Mouse (Mus musculus): Measurements from ENCODE around the gene Olfr229. TPM values are rescaled to one million over a fixed set of nuclear protein-coding genes. Genes with fewer than 3 reads are reported as not detected.
"Not testable (repeated sequence)": the region's sequence is repeated elsewhere in the genome, so short reads cannot be mapped to it uniquely, and the experiment has no call there.

Olfr229 gene
- not detected in 2 replicates for polyA plus RNA-seq (2012; rRNA removed)

GRCm38 (mm10) chr9:39907036-39907435, at the start of gene Olfr229:
TSS of gene Olfr229 (plus strand) at chr9:39907336.
- no peak within 1 kb of the TSS for H3K4me3 ChIP-seq (ENCODE audit: insufficient read depth, low read length)
- no peak within 1 kb of the TSS for H3K27ac ChIP-seq (ENCODE audit: insufficient read depth, low read length)
- H3K4me1 ChIP-seq (ENCODE audit: control insufficient read depth, insufficient read depth, low read length), result no peaks in the 10 kb centered on the region
- TF ChIP-seq POLR2A (IDR thresholded peaks at IDR 0.05; ENCODE audit: extremely low read depth, insufficient read depth, low read length) (no peak), CTCF (IDR thresholded peaks at IDR 0.05; ENCODE audit: extremely low read depth, insufficient read depth, low read length) (no peak)

- no peaks in the 10 kb centered on the region for H3K4me1 ChIP-seq (ENCODE audit: control insufficient read depth, insufficient read depth, low read length)
- H3K4me3 ChIP-seq (ENCODE audit: insufficient read depth, low read length), result no peak within 1 kb of the TSS
- TF ChIP-seq POLR2A (IDR thresholded peaks at IDR 0.05; ENCODE audit: extremely low read depth, insufficient read depth, low read length), result no peak
- no peak for TF ChIP-seq CTCF (IDR thresholded peaks at IDR 0.05; ENCODE audit: extremely low read depth, insufficient read depth, low read length)
- no peak within 1 kb of the TSS for H3K27ac ChIP-seq (ENCODE audit: insufficient read depth, low read length)
Measured at GRCm38 (mm10) chr9:39866122-39866521, 41.0 kb upstream of the Olfr229 start, which contains the start of gene Olfr972. TSS of gene Olfr972 (plus strand) at chr9:39866422.

- not testable (repeated sequence) for H3K4me1 ChIP-seq (ENCODE audit: control insufficient read depth, insufficient read depth, low read length); H3K4me3 ChIP-seq (ENCODE audit: insufficient read depth, low read length); H3K27ac ChIP-seq (ENCODE audit: insufficient read depth, low read length)
Measured at GRCm38 (mm10) chr9:39871986-39872385, 35.1 kb upstream of the Olfr229 start.

GRCm38 (mm10) chr9:39877541-39878396, 29.4 kb upstream of the Olfr229 start:
- not testable (repeated sequence) for H3K27ac ChIP-seq (ENCODE audit: insufficient read depth, low read length); H3K4me3 ChIP-seq (ENCODE audit: insufficient read depth, low read length); H3K4me1 ChIP-seq (ENCODE audit: control insufficient read depth, insufficient read depth, low read length)

- H3K4me3 ChIP-seq (ENCODE audit: insufficient read depth, low read length), result no peak overlapping the region
- no peaks in the 10 kb centered on the region for H3K4me1 ChIP-seq (ENCODE audit: control insufficient read depth, insufficient read depth, low read length)
- TF ChIP-seq CTCF (IDR thresholded peaks at IDR 0.05; ENCODE audit: extremely low read depth, insufficient read depth, low read length) (no peak), POLR2A (IDR thresholded peaks at IDR 0.05; ENCODE audit: extremely low read depth, insufficient read depth, low read length) (no peak)
- no peak overlapping the region for H3K27ac ChIP-seq (ENCODE audit: insufficient read depth, low read length)
Measured at GRCm38 (mm10) chr9:39905106-39905505, 2.0 kb upstream of the Olfr229 start.

- Histone ChIP-seq H3K4me1 (ENCODE audit: control insufficient read depth, insufficient read depth, low read length) (no peaks in the 10 kb centered on the region), H3K4me3 (ENCODE audit: insufficient read depth, low read length) (no peak overlapping the region), H3K27ac (ENCODE audit: insufficient read depth, low read length) (no peak overlapping the region)
- TF ChIP-seq POLR2A (IDR thresholded peaks at IDR 0.05; ENCODE audit: extremely low read depth, insufficient read depth, low read length) (no peak), CTCF (IDR thresholded peaks at IDR 0.05; ENCODE audit: extremely low read depth, insufficient read depth, low read length) (no peak)
Measured at GRCm38 (mm10) chr9:39909939-39910338, 2.8 kb downstream of the Olfr229 start.

- H3K4me1 ChIP-seq (ENCODE audit: control insufficient read depth, insufficient read depth, low read length); H3K4me3 ChIP-seq (ENCODE audit: insufficient read depth, low read length); H3K27ac ChIP-seq (ENCODE audit: insufficient read depth, low read length): not testable (repeated sequence)
Measured at GRCm38 (mm10) chr9:39927975-39928836, 21.1 kb downstream of the Olfr229 start.

GRCm38 (mm10) chr9:39928837-39929236, 21.7 kb downstream of the Olfr229 start:
- H3K4me1 ChIP-seq (ENCODE audit: control insufficient read depth, insufficient read depth, low read length); H3K27ac ChIP-seq (ENCODE audit: insufficient read depth, low read length); H3K4me3 ChIP-seq (ENCODE audit: insufficient read depth, low read length): not testable (repeated sequence)

GRCm38 (mm10) chr9:39937201-39937600, 30.1 kb downstream of the Olfr229 start, which contains the start of gene Olfr974:
TSS of gene Olfr974 (plus strand) at chr9:39937501.
- no peak within 1 kb of the TSS for H3K4me3 ChIP-seq (ENCODE audit: insufficient read depth, low read length)
- H3K4me1 ChIP-seq (ENCODE audit: control insufficient read depth, insufficient read depth, low read length), result no peaks in the 10 kb centered on the region
- H3K27ac ChIP-seq (ENCODE audit: insufficient read depth, low read length), result no peak within 1 kb of the TSS
- TF ChIP-seq POLR2A (IDR thresholded peaks at IDR 0.05; ENCODE audit: extremely low read depth, insufficient read depth, low read length) (no peak), CTCF (IDR thresholded peaks at IDR 0.05; ENCODE audit: extremely low read depth, insufficient read depth, low read length) (no peak)

- TF ChIP-seq CTCF (IDR thresholded peaks at IDR 0.05; ENCODE audit: extremely low read depth, insufficient read depth, low read length), result no peak
- TF ChIP-seq POLR2A (IDR thresholded peaks at IDR 0.05; ENCODE audit: extremely low read depth, insufficient read depth, low read length), result no peak
- no peak within 1 kb of the TSS for H3K4me3 ChIP-seq (ENCODE audit: insufficient read depth, low read length)
- no peaks in the 10 kb centered on the region for H3K4me1 ChIP-seq (ENCODE audit: control insufficient read depth, insufficient read depth, low read length)
- no peak within 1 kb of the TSS for H3K27ac ChIP-seq (ENCODE audit: insufficient read depth, low read length)
Measured at GRCm38 (mm10) chr9:39951946-39952345, 44.8 kb downstream of the Olfr229 start, which contains the start of gene Olfr975. TSS of gene Olfr975 (minus strand) at chr9:39952046.

GRCm38 (mm10) chr9:39961033-39961432, 53.9 kb downstream of the Olfr229 start, which contains the start of gene Olfr976:
TSS of gene Olfr976 (minus strand) at chr9:39961133.
- H3K4me1 ChIP-seq (ENCODE audit: control insufficient read depth, insufficient read depth, low read length); H3K4me3 ChIP-seq (ENCODE audit: insufficient read depth, low read length); H3K27ac ChIP-seq (ENCODE audit: insufficient read depth, low read length): not testable (repeated sequence)

Measured in cortical plate, adult 2 months (tissue).